In genomic region chrX:59179081-59179596, GRCm38 (mm10) we compare ENCODE assay signal across 8 mouse cellular contexts.
A peak's percentile ranks its signal among the peaks of the same experiment; 100 is the strongest.
DNase-seq lines count a peak whose midpoint lies in the region; ATAC-seq lines count a peak whose summit lies in the region.

No protein-coding gene starts in this region.

- no peak overlapping the region for H3K9ac ChIP-seq in heart, embryonic 15.5 days
- no peak overlapping the region for H3K9ac ChIP-seq in liver, embryonic 11.5 days (ENCODE audit: low read depth, low read length)

- no peaks in the 10 kb centered on the region for H3K9me3 ChIP-seq in embryonic facial prominence, embryonic 10.5 days
- H3K9me3 ChIP-seq in heart, embryonic 15.5 days (replicated peaks) = no peaks in the 10 kb centered on the region
- H3K9me3 ChIP-seq in liver, embryonic 11.5 days (ENCODE audit: control insufficient read depth, low read length) = no peaks in the 10 kb centered on the region

- peak; percentile 2 for DNase-seq in urinary bladder, postnatal 14 days (ENCODE audit: low spot score)
- DNase-seq in urinary bladder, adult 2 months (ENCODE audit: low spot score) = no peak
- DNase-seq in embryonic facial prominence, embryonic 10.5 days (ENCODE audit: low spot score) = peak; percentile 50
- DNase-seq in left cerebral cortex, postnatal 14 days (ENCODE audit: low spot score in 2 of 2) = peak; percentile 26
- peak; percentile 40 for DNase-seq in retina, adult 2 months (ENCODE audit: low read depth, low spot score)
- no peak for DNase-seq in liver, embryonic 11.5 days (ENCODE audit: low spot score)

- H3K4me3 ChIP-seq in embryonic facial prominence, embryonic 10.5 days = no peak overlapping the region
- no peak overlapping the region for H3K4me3 ChIP-seq in heart, embryonic 15.5 days
- no peak overlapping the region for H3K4me3 ChIP-seq in liver, embryonic 11.5 days (ENCODE audit: low read depth, low read length)

- intact Hi-C loops in left cerebral cortex, postnatal 14 days (cut with DNase I) = loop anchor here (5.0 to 10.0 kb wide), 2 partner anchors 1223 to 1866 kb away; no protein-coding TSS in a partner anchor

- no peak overlapping the region for H3K27ac ChIP-seq in embryonic facial prominence, embryonic 10.5 days (replicated peaks)
- H3K27ac ChIP-seq in heart, embryonic 15.5 days = peak overlapping the region; percentile 57
- H3K27ac ChIP-seq in liver, embryonic 11.5 days (ENCODE audit: low read depth, low read length) = no peak overlapping the region

- 19% methylated on average over 3 of the region's 3 CpGs for WGBS in embryonic facial prominence, embryonic 10.5 days
- 31% methylated on average over 3 of the region's 3 CpGs for WGBS in heart, embryonic 15.5 days
- WGBS in liver, embryonic 11.5 days = 31% methylated on average over 3 of the region's 3 CpGs

- 0 out of 2 replicates have a peak, but pooled peaks have one; percentile 53 for ATAC-seq in heart, embryonic 15.5 days (replicated peaks; ENCODE audit: insufficient number of reproducible peaks, insufficient read depth, low FRiP score, low read depth)
- ATAC-seq in liver, embryonic 11.5 days (replicated peaks; ENCODE audit: low FRiP score) = no peak
- no peak for ATAC-seq in erythroblast, adult 5-6 weeks (replicated peaks; ENCODE audit: low FRiP score, poor library complexity, severe bottlenecking)

- H3K27me3 ChIP-seq in embryonic facial prominence, embryonic 10.5 days (replicated peaks; ENCODE audit: low read depth, poor library complexity, severe bottlenecking) = no peaks in the 10 kb centered on the region
- H3K27me3 ChIP-seq in heart, embryonic 15.5 days = no peaks in the 10 kb centered on the region
- no peaks in the 10 kb centered on the region for H3K27me3 ChIP-seq in liver, embryonic 11.5 days (replicated peaks; ENCODE audit: control insufficient read depth, insufficient read depth, low read length)

- H3K4me1 ChIP-seq in embryonic facial prominence, embryonic 10.5 days = 0 out of 2 replicates have a peak, but pooled peaks cover 5% of the 10 kb centered on the region
- no peaks in the 10 kb centered on the region for H3K4me1 ChIP-seq in heart, embryonic 15.5 days (replicated peaks)
- no peaks in the 10 kb centered on the region for H3K4me1 ChIP-seq in liver, embryonic 11.5 days (replicated peaks; ENCODE audit: control insufficient read depth, insufficient read depth, low read length)

- peak overlapping the region; percentile 32 for H3K4me2 ChIP-seq in heart, embryonic 15.5 days
- H3K4me2 ChIP-seq in liver, embryonic 11.5 days = no peak overlapping the region

- no peaks in the 10 kb centered on the region for H3K36me3 ChIP-seq in embryonic facial prominence, embryonic 10.5 days (replicated peaks)
- no peaks in the 10 kb centered on the region for H3K36me3 ChIP-seq in heart, embryonic 15.5 days
- no peaks in the 10 kb centered on the region for H3K36me3 ChIP-seq in liver, embryonic 11.5 days (ENCODE audit: control insufficient read depth, insufficient read depth, low read length)

Comparison
In these comparisons a context has a peak if more than half of its experiments do, and no peak if none do; other contexts are left out.
1. DNase-seq: peak in urinary bladder, postnatal 14 days (single experiment), embryonic facial prominence, embryonic 10.5 days (single experiment), left cerebral cortex, postnatal 14 days (2 of 2) and retina, adult 2 months (single experiment); none in urinary bladder, adult 2 months (single experiment) and liver, embryonic 11.5 days (single experiment).